Mouse (Mus musculus): ENCODE measurements around the gene Tmem254a. TPM values are rescaled to one million over a fixed set of nuclear protein-coding genes. Genes with fewer than 3 reads are reported as not detected.
"Not testable (repeated sequence)": the region's sequence is repeated elsewhere in the genome, so short reads cannot be mapped to it uniquely, and the experiment has no call there.

Gene Tmem254a
- polyA plus RNA-seq, 1 experiment from 2014 or later, result 0.92 TPM

- H3K27ac ChIP-seq; H3K4me1 ChIP-seq; H3K9ac ChIP-seq; H3K27me3 ChIP-seq (replicated peaks); H3K4me3 ChIP-seq; H3K9me3 ChIP-seq (replicated peaks); H3K36me3 ChIP-seq; H3K4me2 ChIP-seq; ATAC-seq: not testable (repeated sequence)
- no CpG with 5 or more reads among the region's 12 CpGs for WGBS (ENCODE audit: insufficient replicate concordance)
These were observed 41.6 kb downstream of the Tmem254a start for GRCm38 (mm10) chr14:25885886-25886285.

GRCm38 (mm10) chr14:25881769-25882168 lies 45.7 kb downstream of the Tmem254a start:
- not testable (repeated sequence) for ATAC-seq; H3K4me2 ChIP-seq; H3K4me3 ChIP-seq; H3K4me1 ChIP-seq; H3K27me3 ChIP-seq (replicated peaks); H3K9ac ChIP-seq; H3K9me3 ChIP-seq (replicated peaks); H3K27ac ChIP-seq; H3K36me3 ChIP-seq
- no CpG with 5 or more reads among the region's 9 CpGs for WGBS (ENCODE audit: insufficient replicate concordance)

- H3K4me3 ChIP-seq; H3K4me2 ChIP-seq; H3K4me1 ChIP-seq; H3K27me3 ChIP-seq (replicated peaks); H3K27ac ChIP-seq; H3K9ac ChIP-seq; H3K9me3 ChIP-seq (replicated peaks); ATAC-seq; H3K36me3 ChIP-seq: not testable (repeated sequence)
- WGBS (ENCODE audit: insufficient replicate concordance), result no CpG with 5 or more reads among the region's 7 CpGs
These were observed 50.8 kb downstream of the Tmem254a start for GRCm38 (mm10) chr14:25876640-25877039.

Other genes with a start within 250 kb of the Tmem254a start
- gene Ppif, start 233.5 kb downstream of the Tmem254a start, polyA plus RNA-seq (2016; fragmentation: Nextera tagmentation; extraction: Ambion mirVana), result 46.8 and 48.4 TPM in 2 replicates
- gene Zcchc24, start 158.6 kb downstream of the Tmem254a start, polyA plus RNA-seq (2016; fragmentation: Nextera tagmentation; extraction: Ambion mirVana), result 6.9 and 7.8 TPM in 2 replicates
- gene Anxa11, start 85.5 kb downstream of the Tmem254a start, polyA plus RNA-seq (2016; fragmentation: Nextera tagmentation; extraction: Ambion mirVana), result 10.1 and 10.5 TPM in 2 replicates
- 0.84 TPM in 1 of 2 replicates, not detected in the other for gene Plac9a, start 24.6 kb downstream of the Tmem254a start, polyA plus RNA-seq (2016; fragmentation: Nextera tagmentation; extraction: Ambion mirVana)
- not detected in 2 replicates for gene Cphx1, start 10.6 kb upstream of the Tmem254a start, polyA plus RNA-seq (2016; fragmentation: Nextera tagmentation; extraction: Ambion mirVana)
- 0.20 TPM in 1 of 2 replicates, not detected in the other for gene Duxbl1, start 50.9 kb upstream of the Tmem254a start, polyA plus RNA-seq (2016; fragmentation: Nextera tagmentation; extraction: Ambion mirVana)
- 0.26 and 1.3 TPM in 2 replicates for gene Gm9780, start 115.0 kb upstream of the Tmem254a start, polyA plus RNA-seq (2016; fragmentation: Nextera tagmentation; extraction: Ambion mirVana)
- gene Tmem254c, start 139.7 kb upstream of the Tmem254a start, polyA plus RNA-seq (2016; fragmentation: Nextera tagmentation; extraction: Ambion mirVana), result 12.9 and 13.0 TPM in 2 replicates
- not detected in 2 replicates for gene Cphx2, start 153.8 kb upstream of the Tmem254a start, polyA plus RNA-seq (2016; fragmentation: Nextera tagmentation; extraction: Ambion mirVana)
- gene Cphx3, start 154.6 kb upstream of the Tmem254a start, polyA plus RNA-seq (2016; fragmentation: Nextera tagmentation; extraction: Ambion mirVana), result not detected in 2 replicates
- 0.42 TPM in 1 of 2 replicates, not detected in the other for gene Duxbl2, start 190.7 kb upstream of the Tmem254a start, polyA plus RNA-seq (2016; fragmentation: Nextera tagmentation; extraction: Ambion mirVana)

Data from liver, embryonic 12.5 days (tissue).